Mouse (Mus musculus) E14TG2a.4 (cell line): ENCODE results near the gene Smarca4.

ENCODE experiments used
- CTCF ChIP-seq: conservative IDR thresholded peaks from 2 replicates; pipeline ENCODE4 v1.5.1; 2014; ENCODE audit warnings: low read length
- NANOG ChIP-seq: IDR thresholded peaks from 2 replicates; pipeline ENCODE4 v1.6.1; 2014; ENCODE audit warnings: borderline replicate concordance, low read length, mixed read lengths

DNA sequence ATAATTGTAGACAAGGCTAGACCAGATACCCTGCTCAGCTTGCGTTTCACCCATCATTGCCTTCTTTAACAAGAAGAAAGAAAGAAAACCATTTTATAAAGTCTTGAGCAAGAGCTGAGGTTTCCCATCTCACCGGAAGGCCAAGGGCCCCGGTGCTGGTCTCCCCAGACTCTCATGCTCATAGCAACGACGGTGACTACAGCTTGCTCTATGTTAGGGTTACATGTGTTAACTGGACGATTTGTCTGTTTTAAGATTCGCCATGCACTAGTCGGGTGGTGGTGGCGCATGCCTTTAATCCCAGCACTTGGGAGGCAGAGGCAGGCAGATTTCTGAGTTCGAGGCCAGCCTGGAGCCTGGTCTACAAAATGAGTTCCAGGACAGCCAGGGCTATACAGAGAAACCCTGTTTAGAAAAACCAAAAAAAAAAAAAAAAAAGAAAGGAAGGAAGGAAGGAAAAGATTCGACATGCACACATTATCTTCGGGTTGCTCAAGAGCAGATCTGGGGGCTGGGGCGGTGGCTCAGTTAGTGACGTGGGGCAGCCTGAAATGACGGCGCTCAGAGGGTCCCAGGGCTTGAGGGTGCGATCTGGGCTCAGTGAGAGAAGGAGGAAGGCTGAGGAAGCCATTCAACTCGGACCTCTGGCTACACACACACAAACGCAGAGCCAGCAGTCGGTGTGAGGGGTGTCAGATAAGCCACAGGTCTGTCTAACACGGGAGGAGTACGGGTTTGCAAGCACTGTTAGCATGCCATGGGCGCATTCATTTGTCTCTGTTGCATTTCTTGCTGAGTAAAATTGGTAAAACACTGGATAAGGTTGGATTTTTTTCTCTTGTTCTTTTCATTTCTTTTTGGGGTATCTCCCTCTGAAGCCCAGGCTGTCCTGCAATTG, 109.5 kb downstream of the Smarca4 start:
- TF ChIP-seq CTCF (no peak), NANOG (no peak)
